Mouse (Mus musculus) ovary, postnatal 36 days (tissue): ENCODE measurements around the gene Patj.
"Not testable (repeated sequence)": the region's sequence is repeated elsewhere in the genome, so short reads cannot be mapped to it uniquely, and the experiment has no call there.

Source experiments
- DNase-seq: peaks from one replicate; pipeline ENCODE4 v3.0.0; 2022; ENCODE audit warnings: low spot score, mixed read lengths

The Patj gene

DNA sequence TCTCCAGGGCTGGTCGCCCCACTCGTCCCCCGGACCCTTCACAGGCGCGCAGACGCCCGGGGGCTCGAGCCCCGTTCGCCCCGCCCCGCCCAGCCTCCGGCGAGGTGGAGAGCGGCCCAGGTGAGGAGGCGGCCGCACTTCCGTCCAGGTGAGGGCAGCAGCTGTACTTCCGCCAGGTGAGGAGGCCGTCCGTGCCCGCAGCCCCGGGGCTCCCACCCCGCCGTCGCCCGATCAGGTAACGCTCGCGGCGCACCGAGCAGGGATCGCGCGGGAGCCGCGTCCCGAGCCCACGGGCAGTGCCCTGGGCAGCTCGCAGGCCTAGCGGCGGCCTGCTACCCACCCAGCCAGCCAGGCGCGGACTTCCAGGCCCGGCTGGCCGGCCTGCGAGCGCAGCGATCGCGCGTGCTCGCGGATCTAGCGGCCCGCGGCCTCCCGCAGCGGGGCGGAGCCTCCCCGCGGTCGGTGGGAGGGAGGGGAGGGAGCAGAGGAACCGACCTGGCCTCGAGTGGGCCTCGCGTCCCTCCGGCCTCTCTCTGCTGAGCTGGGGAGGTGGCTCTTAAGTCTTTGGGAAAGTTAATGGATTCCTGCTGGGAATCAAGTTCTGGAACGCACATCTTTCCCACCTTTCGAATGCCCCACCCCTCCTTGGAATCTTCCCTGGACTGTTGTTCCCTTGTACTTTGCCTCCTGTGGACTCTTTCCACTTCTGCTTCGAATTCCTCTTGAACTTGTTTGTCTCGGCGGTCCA, at the start of gene Patj:
Gene Patj (plus strand): TSS at position 96 of the 748 bp plus-strand sequence.
- peak; percentile 72 for DNase-seq

- DNase-seq: no peak
Observed at GRCm38 (mm10) chr4:98348580-98348979, 47.0 kb upstream of the Patj start.

DNA sequence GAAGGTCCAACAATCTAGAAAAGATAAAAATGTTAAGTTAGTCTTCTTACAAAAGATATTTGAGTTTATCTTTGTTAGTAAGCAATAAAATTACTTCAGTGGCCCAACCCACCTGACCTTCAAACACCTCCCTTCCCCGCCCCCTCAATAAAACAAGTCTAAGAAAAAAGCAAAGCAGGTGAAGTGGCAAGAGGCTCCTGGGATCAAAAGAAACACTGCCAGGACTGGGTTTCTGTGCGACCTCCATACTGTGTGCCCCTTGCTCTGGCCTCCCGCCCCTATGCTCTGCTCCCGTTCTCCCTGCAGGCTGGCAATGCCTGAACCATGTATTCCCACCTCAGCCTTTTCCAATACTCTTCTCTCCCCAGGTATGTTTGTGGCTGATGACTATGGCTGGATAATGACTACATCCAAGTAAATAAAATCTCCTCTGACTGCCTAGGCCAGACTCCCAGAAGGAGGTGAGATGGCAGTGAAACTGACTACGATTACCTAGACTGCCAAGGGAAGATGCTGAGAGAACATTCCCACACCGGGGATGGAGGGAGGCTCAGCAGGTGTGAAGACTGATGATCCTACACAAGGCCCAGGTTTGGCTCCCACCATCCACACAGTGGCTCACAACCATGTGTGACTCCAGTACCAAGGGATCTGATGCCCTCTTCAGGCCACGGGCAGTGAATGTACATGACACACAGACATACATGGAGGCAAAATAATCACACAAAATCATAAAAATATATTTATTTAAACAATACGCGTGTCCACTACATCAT, 37.4 kb upstream of the Patj start:
- no peak for DNase-seq

GRCm38 (mm10) chr4:98375401-98375800, 20.2 kb upstream of the Patj start:
- DNase-seq: no peak

GRCm38 (mm10) chr4:98376943-98377342, 18.6 kb upstream of the Patj start:
- DNase-seq: no peak

- peak; percentile 81 for DNase-seq
Observed at GRCm38 (mm10) chr4:98382716-98383424, 12.7 kb upstream of the Patj start, which contains the start of gene Tm2d1. Tm2d1 (minus strand) TSS chr4:98383306.

DNA sequence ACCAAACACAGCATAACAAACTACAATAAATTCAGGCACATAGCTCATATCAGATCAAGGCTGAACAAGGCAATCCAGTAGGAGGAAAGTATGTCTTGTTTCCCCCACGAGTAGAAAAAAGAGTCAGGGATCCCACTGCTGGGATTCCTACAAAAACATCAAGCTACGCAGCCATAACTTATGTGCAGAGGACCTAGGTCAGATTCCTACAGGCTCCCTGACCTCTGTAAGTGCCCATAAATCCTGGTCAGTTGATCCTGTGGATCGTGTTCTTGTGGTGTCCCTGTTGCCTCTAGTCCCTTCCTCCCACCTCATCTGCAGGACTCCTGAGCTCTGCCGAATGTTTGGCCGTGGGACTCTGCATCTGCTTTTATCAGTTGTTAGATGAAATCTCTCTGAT, 10.5 kb upstream of the Patj start:
- no peak for DNase-seq

DNA sequence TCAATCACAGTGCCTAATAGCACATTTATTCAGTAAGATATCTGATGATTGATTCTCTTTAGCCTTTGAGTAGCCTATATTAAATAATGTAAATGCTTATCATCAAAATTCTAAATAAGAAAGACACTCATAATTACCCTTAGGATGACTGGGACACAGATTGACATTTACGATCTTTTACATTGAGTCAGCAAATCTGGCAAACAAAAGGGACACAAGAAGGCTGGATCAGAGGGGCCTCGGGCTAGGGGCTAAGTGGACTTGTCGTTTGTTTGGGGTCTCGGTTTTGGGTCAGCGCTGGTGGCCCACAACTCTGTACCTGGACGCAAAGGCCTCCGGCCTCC, 267 bp upstream of the Patj start:
- no peak for DNase-seq

DNA sequence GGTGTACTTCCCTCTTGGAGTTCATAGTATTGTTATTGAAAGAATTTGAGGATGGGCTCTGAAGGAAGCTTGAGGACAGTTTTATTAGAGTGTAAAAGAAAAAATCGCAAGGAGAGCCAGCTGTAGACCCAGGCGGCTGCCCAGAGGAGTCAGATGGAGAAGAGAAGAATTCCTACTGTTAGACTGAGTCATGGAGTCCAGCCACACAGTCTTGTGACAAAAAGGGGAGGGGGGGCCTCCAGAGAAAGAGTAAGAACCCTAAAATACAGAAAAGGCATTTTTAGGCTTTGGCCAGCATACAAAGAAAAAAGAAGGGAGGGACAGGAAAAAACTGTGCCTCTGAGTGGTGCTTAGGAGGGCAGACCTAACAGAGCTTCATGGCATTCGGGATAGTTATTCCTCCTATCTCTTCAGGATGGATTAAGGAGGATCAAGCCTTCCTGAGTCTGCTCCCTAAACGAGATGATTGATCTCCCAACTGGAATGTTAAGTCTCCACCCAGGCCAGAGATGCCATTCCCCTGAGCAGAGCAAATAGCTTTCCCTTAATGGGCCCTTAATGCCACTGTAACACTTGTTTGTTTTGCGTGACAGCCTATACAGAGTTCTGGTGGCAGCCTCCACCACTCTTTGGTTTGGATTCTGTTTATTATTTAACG, 5.5 kb downstream of the Patj start:
- no peak for DNase-seq

GRCm38 (mm10) chr4:98401584-98401962, 6.0 kb downstream of the Patj start:
- no peak for DNase-seq

DNA sequence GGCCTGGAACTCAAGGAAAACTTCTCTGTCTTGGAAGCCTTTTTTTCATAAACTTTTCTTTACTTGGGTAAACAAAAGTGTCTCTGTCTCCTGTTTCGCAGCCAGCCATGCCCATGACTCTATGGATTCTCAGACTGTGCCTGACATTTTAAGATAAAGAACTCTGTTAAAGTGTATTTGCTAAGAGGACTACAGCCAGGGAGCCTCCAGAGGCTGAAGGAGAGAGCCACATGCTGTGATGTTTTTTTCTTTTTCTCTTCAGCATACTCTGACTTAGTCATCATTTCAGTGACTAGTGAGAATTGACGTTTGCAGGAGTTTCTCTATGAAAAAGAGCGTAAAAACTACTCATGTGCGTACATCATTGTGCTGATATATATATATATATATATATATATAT, 7.9 kb downstream of the Patj start:
- DNase-seq: no peak

DNA sequence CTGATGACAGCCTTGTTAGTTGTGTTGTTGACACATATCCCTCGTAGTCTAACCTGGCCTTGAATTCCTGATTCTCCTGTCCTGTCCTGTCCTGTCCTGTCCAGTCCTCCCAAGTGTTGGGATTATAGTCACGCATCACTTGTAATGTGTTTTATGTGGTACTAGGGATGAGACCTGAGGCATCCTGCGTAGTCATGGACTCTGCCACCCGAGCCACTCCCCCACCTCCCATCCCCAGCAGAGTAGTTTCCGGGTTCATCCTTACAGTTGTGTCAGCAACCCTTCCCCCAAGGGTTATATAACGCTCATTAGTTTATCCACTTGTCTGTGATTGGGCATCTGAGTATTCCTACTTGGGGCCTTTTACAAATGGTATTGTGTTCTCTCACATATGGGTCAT, 8.8 kb downstream of the Patj start:
- no peak for DNase-seq

DNA sequence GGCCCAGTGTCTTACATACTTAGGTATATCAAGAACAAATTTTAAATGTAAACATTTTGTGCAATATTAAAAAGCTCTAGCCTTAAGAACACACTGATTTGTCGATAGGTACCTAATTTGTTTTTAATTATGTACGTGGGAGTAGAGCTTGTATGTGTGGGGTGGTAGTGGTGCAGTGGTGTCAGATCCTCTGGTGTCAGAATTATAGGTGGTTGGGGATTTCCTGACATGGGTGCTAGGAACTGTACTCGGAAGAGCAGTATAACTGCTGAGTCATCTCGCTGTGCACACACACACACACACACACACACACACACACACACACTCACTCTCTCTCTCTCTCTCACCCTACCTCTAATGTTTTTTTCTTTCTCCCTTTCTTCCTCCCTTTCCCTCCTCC, 12.9 kb downstream of the Patj start:
- no peak for DNase-seq

- not testable (repeated sequence) for DNase-seq
Observed at GRCm38 (mm10) chr4:98415150-98415549, 19.6 kb downstream of the Patj start.

- DNase-seq: no peak
Observed at GRCm38 (mm10) chr4:98428371-98428770, 32.8 kb downstream of the Patj start.

DNA sequence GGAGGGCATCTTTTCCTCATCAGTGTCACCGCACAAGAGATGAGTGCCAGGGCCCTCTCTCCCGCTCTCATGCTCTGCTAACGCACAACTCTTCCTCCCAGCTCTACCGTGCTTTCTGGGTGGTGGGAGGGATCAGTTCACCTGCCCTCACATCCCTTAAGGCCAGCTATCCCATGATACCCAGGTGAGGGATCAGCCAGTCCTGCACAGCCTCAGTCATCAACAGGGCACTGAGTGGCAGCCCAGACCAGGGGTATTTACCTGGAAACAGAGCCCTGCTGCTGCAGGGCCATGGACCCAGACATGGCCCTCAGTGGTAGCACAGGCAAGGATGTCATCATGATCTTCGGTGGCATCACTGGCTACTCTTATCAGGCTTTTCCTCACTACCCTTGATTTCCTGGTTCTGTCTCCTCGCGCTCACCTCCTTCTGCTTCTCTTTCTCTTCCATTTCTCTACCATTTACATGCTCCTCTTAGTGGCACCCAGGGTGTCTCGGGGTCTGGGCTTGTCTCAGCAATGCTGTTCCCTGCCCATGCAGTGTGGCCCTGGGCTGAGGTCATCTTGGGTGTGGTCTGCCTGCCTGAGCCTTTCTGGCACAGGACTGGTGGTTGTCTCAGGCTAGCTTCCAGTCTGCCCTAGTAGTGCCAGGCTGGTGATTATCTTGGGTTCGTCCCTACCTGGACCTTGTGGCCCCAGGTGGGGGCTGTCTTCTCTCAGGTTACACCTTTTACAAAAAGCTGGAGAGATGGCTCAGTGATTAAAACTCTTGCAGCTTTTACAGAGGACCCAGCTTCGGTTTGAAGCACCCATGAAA, 40.3 kb downstream of the Patj start:
- DNase-seq: no peak

DNA sequence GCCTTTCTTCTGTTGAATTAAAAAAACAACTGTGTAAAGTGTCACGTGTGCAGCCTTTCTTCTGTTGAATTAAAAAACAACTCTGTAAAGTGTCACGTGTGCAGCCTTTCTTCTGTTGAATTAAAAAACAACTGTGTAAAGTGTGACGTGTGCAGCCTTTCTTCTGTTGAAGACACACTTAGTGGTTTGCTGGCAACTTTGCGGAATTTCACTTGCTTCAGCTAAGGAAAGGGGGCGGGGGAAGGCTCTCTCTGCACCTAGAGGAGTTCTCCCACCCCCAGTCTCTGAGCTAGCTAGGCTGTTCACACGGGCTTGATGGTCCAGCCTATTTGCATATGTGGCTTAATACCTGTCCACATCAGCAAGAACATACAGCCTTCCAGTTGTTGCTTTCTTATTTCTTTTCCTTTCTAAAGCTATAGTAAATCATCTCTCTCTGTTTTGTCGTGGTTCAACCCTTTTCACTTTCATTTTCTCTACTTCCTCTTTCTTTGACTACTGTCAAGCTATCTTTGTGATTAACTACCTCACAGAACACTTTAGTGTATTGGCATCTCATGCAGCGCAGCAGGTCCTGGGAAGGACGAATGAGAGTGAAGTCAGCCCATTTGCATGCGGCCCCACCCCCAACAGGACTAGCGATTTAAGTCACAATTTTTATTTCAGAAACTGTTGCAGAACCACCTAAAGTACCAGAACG, 41.2 kb downstream of the Patj start:
- peak; percentile 13 for DNase-seq

DNA sequence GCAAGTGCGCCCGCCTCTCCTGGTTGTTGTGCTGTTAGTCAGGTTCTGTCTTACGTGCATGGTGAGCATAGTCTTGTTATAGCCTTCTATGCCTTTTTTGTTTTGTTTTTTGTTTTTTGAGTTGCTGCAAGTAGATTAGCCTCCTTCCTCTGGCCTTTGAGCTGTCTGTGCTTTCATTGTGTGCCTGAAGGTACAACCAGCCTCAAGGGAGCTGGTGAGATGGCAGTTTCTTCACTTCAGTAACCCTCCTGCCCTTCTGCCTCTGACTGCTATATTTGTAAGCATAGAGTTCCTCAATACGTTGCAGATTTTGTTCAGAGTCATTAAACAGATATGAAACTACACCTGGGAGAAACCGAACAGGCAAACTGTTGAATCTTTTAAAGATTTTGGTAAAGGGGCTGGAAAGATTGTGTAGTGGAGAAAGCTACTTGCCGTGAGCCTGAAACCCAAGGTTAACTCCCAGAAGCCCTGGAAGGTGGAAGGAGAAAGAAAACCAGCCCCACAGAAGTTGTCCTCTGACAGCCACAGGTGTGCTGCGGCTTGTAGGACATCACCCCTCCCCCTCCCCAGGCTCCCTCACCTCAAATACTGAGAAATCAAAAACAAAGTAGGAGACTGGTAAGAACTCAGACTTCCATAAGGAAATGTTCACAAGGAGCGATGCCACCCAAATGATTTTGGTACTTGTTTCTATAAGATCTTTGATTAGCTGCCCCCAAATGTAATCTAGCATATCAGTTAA, 43.8 kb downstream of the Patj start:
- no peak for DNase-seq

- no peak for DNase-seq
Observed at GRCm38 (mm10) chr4:98441248-98441647, 45.7 kb downstream of the Patj start.
